In the genomic region with DNA sequence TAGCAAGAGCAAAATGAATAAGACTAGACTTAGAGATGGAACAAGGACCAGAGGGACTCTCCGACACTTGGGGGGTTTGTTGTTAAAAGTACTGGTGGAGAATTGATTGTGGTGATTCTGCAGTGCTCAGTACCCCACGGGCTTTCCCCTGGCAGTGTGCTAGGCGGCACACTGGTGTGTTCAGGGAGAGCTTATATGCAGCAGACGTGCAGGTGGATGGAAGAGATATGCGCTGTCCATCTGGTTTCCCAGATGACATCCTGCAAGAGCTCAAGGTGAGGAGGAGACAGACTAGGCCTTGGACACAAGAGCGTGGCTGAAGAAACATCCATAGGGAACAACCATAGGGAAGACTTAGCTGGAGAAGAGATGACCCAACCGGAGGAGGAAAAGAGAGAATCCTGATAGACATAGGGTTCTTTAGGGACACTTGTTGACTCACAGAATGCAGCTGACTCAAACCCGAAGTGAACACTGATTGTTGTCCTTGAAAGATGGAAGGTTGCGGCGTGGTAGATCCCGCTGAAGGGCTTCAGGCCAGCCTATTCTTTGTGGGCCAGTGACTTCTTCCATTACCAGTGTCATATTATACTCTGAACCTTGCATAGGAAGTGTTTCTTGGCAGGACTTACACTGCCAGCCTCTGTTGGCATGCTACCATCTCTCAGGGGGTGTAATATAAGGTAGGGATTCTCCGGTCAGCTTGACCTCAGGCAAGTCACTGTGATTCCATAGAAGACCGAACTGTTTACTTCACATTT, we compare ENCODE assay signal across 9 mouse cellular contexts. TPM values are rescaled to one million over a fixed set of nuclear protein-coding genes. Genes with fewer than 3 reads are reported as not detected.
A peak's percentile ranks its signal among the peaks of the same experiment; 100 is the strongest.
DNase-seq lines count a peak whose midpoint lies in the region; ATAC-seq and TF ChIP-seq lines count a peak whose summit lies in the region.
"Had no signal": no experiment of that assay in that cellular context is flagged by ENCODE, and none has a peak within 500 bp of the region (broad histone marks: within the 10 kb centered on the region; RNA-seq: fewer than 3 reads in every experiment).

No protein-coding gene starts in this region.

- H3K9ac ChIP-seq in intestine, embryonic 16.5 days (ENCODE audit: low read depth, low read length), result peak overlapping the region; percentile 98
- H3K9ac ChIP-seq in midbrain, embryonic 13.5 days (replicated peaks), result peak overlapping the region; percentile 92

- H3K36me3 ChIP-seq in intestine, embryonic 16.5 days (ENCODE audit: control insufficient read depth, insufficient read depth, low read length), result peaks cover 9% of the 10 kb centered on the region
- H3K36me3 ChIP-seq in midbrain, embryonic 13.5 days, result peaks cover 23% of the 10 kb centered on the region

- H3K4me3 ChIP-seq in gastrocnemius, adult 2 months, result peak overlapping the region; percentile 86
- H3K4me3 ChIP-seq in intestine, embryonic 16.5 days (ENCODE audit: low read length), result peak overlapping the region; percentile 84
- peak overlapping the region; percentile 80 for H3K4me3 ChIP-seq in midbrain, embryonic 13.5 days (replicated peaks)

- peak overlapping the region; percentile 95 for H3K27ac ChIP-seq in gastrocnemius, adult 2 months
- no peak overlapping the region for H3K27ac ChIP-seq in intestine, embryonic 16.5 days (ENCODE audit: low read length)
- peak overlapping the region; percentile 90 for H3K27ac ChIP-seq in midbrain, embryonic 13.5 days

- H3K4me2 ChIP-seq in intestine, embryonic 16.5 days (ENCODE audit: low read depth, low read length), result peak overlapping the region; percentile 85
- peak overlapping the region; percentile 99 for H3K4me2 ChIP-seq in midbrain, embryonic 13.5 days (replicated peaks)

- peaks cover 13% of the 10 kb centered on the region for H3K4me1 ChIP-seq in intestine, embryonic 16.5 days (ENCODE audit: control insufficient read depth, insufficient read depth, low read length)
- H3K4me1 ChIP-seq in midbrain, embryonic 13.5 days (replicated peaks), result peaks cover 27% of the 10 kb centered on the region

- H3K27me3 ChIP-seq in intestine, embryonic 16.5 days (replicated peaks; ENCODE audit: control insufficient read depth, insufficient read depth, low read length), result no peaks in the 10 kb centered on the region
- H3K27me3 ChIP-seq in midbrain, embryonic 13.5 days, result no peaks in the 10 kb centered on the region

- no peak for TF ChIP-seq CTCF in gastrocnemius, adult 2 months (IDR thresholded peaks at IDR 0.05)

- WGBS in intestine, embryonic 16.5 days, result 78% methylated on average over 13 of the region's 13 CpGs
- WGBS in midbrain, embryonic 13.5 days, result 80% methylated on average over 13 of the region's 13 CpGs

- no peak for DNase-seq in gastrocnemius, adult 2 months
- no peak for DNase-seq in gastrocnemius, postnatal 25 days
- peak; percentile 73 for DNase-seq in adrenal gland, adult 2 months
- no peak for DNase-seq in ovary, postnatal 14 days (ENCODE audit: low spot score)
- no peak for DNase-seq in urinary bladder, postnatal 14 days (ENCODE audit: low spot score)

- intact Hi-C loops in gastrocnemius, adult 2 months (cut with DNase I), result loop anchor here (5.0 kb wide), 1 partner anchor 45 kb away; a partner anchor contains a TSS

- ATAC-seq in erythroblast, adult 5-6 weeks (replicated peaks; ENCODE audit: low FRiP score, poor library complexity, severe bottlenecking), result peak; percentile 76
- peak; percentile 26 for ATAC-seq in intestine, embryonic 16.5 days
- peak; percentile 49 for ATAC-seq in midbrain, embryonic 13.5 days

- no peaks in the 10 kb centered on the region for H3K9me3 ChIP-seq in intestine, embryonic 16.5 days (ENCODE audit: control insufficient read depth, low read length)
- no peaks in the 10 kb centered on the region for H3K9me3 ChIP-seq in midbrain, embryonic 13.5 days

RNA-seq across cellular contexts. Expression of a gene that starts 0.9 kb away (rescaled TPM):
- total RNA-seq in gastrocnemius, adult 2 months (2021), result 1,000 to 10,000 TPM in 1 of 2 experiments, 100 to 1,000 TPM in 1; 386 to 1,185 TPM
- 100 to 1,000 TPM; 137 to 627 TPM for total RNA-seq in gastrocnemius, postnatal 25 days (2021)
- 1 to 10 TPM; 1.3 to 1.7 TPM for total RNA-seq in adrenal gland, adult 2 months (2021)
- 0.36 TPM in 1 of 2 replicates, not detected in the other for polyA plus RNA-seq in adrenal gland, adult 2 months (2012; rRNA removed)
- not detected in 2 replicates for total RNA-seq in erythroblast, adult 5-6 weeks (2015; ENCODE audit: low replicate concordance)
- not detected in 2 replicates for total RNA-seq in erythroblast, adult 5-6 weeks (2017; ENCODE audit: low replicate concordance)
- 3.5 and 3.7 TPM in 2 replicates for polyA plus RNA-seq in intestine, embryonic 16.5 days (2015; fragmentation: Nextera tagmentation; extraction: Ambion mirVana)
- polyA plus RNA-seq in midbrain, embryonic 13.5 days (2015; fragmentation: Nextera tagmentation; extraction: Ambion mirVana), result 1.1 and 1.9 TPM in 2 replicates
- total RNA-seq: hematopoietic stem cell, adult 5-6 weeks had no signal

RNA-seq across cellular contexts. Expression of a gene that starts 9.5 kb away (rescaled TPM):
- 10 to 100 TPM; 60.8 to 70.3 TPM for total RNA-seq in gastrocnemius, adult 2 months (2021)
- total RNA-seq in gastrocnemius, postnatal 25 days (2021), result 10 to 100 TPM; 63.7 to 67.7 TPM
- 100 to 1,000 TPM; 249 to 309 TPM for total RNA-seq in adrenal gland, adult 2 months (2021)
- 412 and 462 TPM in 2 replicates for polyA plus RNA-seq in adrenal gland, adult 2 months (2012; rRNA removed)
- total RNA-seq in erythroblast, adult 5-6 weeks (2015; ENCODE audit: low replicate concordance), result 30.2 and 34.1 TPM in 2 replicates
- total RNA-seq in erythroblast, adult 5-6 weeks (2017; ENCODE audit: low replicate concordance), result 19.5 and 21.8 TPM in 2 replicates
- polyA plus RNA-seq in intestine, embryonic 16.5 days (2015; fragmentation: Nextera tagmentation; extraction: Ambion mirVana), result 217 and 228 TPM in 2 replicates
- 354 and 385 TPM in 2 replicates for polyA plus RNA-seq in midbrain, embryonic 13.5 days (2015; fragmentation: Nextera tagmentation; extraction: Ambion mirVana)

RNA-seq across cellular contexts. Expression of a gene that starts 10.4 kb away (rescaled TPM):
- total RNA-seq in gastrocnemius, adult 2 months (2021), result 1 to 10 TPM; 7.0 to 8.3 TPM
- 1 to 10 TPM; 6.0 to 6.1 TPM for total RNA-seq in gastrocnemius, postnatal 25 days (2021)
- 10 to 100 TPM in 1 of 2 experiments, 1 to 10 TPM in 1; 5.2 to 11.2 TPM for total RNA-seq in adrenal gland, adult 2 months (2021)
- 8.7 and 10.9 TPM in 2 replicates for polyA plus RNA-seq in adrenal gland, adult 2 months (2012; rRNA removed)
- not detected in 2 replicates for total RNA-seq in erythroblast, adult 5-6 weeks (2015; ENCODE audit: low replicate concordance)
- not detected in 2 replicates for total RNA-seq in erythroblast, adult 5-6 weeks (2017; ENCODE audit: low replicate concordance)
- 0.51 and 0.67 TPM in 2 replicates for polyA plus RNA-seq in intestine, embryonic 16.5 days (2015; fragmentation: Nextera tagmentation; extraction: Ambion mirVana)
- 0.76 and 0.83 TPM in 2 replicates for polyA plus RNA-seq in midbrain, embryonic 13.5 days (2015; fragmentation: Nextera tagmentation; extraction: Ambion mirVana)

RNA-seq across cellular contexts. Expression of a gene that starts 38.8 kb away (rescaled TPM):
- total RNA-seq in gastrocnemius, adult 2 months (2021), result 10 to 100 TPM; 14.0 to 16.5 TPM
- 10 to 100 TPM; 15.8 to 26.6 TPM for total RNA-seq in gastrocnemius, postnatal 25 days (2021)
- total RNA-seq in adrenal gland, adult 2 months (2021), result 10 to 100 TPM; 55.8 to 67.6 TPM
- 80.5 and 82.1 TPM in 2 replicates for polyA plus RNA-seq in adrenal gland, adult 2 months (2012; rRNA removed)
- not detected in 2 replicates for total RNA-seq in erythroblast, adult 5-6 weeks (2015; ENCODE audit: low replicate concordance)
- total RNA-seq in erythroblast, adult 5-6 weeks (2017; ENCODE audit: low replicate concordance), result 0.70 TPM in 1 of 2 replicates, not detected in the other
- polyA plus RNA-seq in intestine, embryonic 16.5 days (2015; fragmentation: Nextera tagmentation; extraction: Ambion mirVana), result 19.0 and 24.5 TPM in 2 replicates
- 19.8 and 23.2 TPM in 2 replicates for polyA plus RNA-seq in midbrain, embryonic 13.5 days (2015; fragmentation: Nextera tagmentation; extraction: Ambion mirVana)
- total RNA-seq: hematopoietic stem cell, adult 5-6 weeks had no signal

RNA-seq across cellular contexts. Expression of a gene that starts 43.9 kb away (rescaled TPM):
- 1 to 10 TPM; 7.3 to 8.9 TPM for total RNA-seq in gastrocnemius, adult 2 months (2021)
- 1 to 10 TPM; 5.2 to 6.3 TPM for total RNA-seq in gastrocnemius, postnatal 25 days (2021)
- total RNA-seq in adrenal gland, adult 2 months (2021), result 1 to 10 TPM; 6.1 to 7.3 TPM
- polyA plus RNA-seq in adrenal gland, adult 2 months (2012; rRNA removed), result 4.6 and 4.8 TPM in 2 replicates
- 4.8 and 11.5 TPM in 2 replicates for total RNA-seq in erythroblast, adult 5-6 weeks (2015; ENCODE audit: low replicate concordance)
- total RNA-seq in erythroblast, adult 5-6 weeks (2017; ENCODE audit: low replicate concordance), result 2.5 and 4.8 TPM in 2 replicates
- polyA plus RNA-seq in intestine, embryonic 16.5 days (2015; fragmentation: Nextera tagmentation; extraction: Ambion mirVana), result 10.5 and 10.8 TPM in 2 replicates
- polyA plus RNA-seq in midbrain, embryonic 13.5 days (2015; fragmentation: Nextera tagmentation; extraction: Ambion mirVana), result 12.7 and 13.2 TPM in 2 replicates

Comparison
In these comparisons a context has a peak if more than half of its experiments do, and no peak if none do; other contexts are left out.
1. ATAC-seq: peak in every context shown above with its lines; median percentile 76 in erythroblast, adult 5-6 weeks; 49 in midbrain, embryonic 13.5 days; 26 in intestine, embryonic 16.5 days.
2. RNA of a gene that starts 0.9 kb away (total RNA-seq): 386 to 1,185 TPM in gastrocnemius, adult 2 months and 137 to 627 TPM in gastrocnemius, postnatal 25 days; 1.3 to 1.7 TPM in adrenal gland, adult 2 months and not detected in erythroblast, adult 5-6 weeks; every median in the first group is over 10 times any median in the second.
3. RNA of a gene that starts 10.4 kb away (total RNA-seq): 5.2 to 11.2 TPM in adrenal gland, adult 2 months, 7.0 to 8.3 TPM in gastrocnemius, adult 2 months and 6.0 to 6.1 TPM in gastrocnemius, postnatal 25 days; not detected in erythroblast, adult 5-6 weeks; every median in the first group is over 4 times any median in the second.
4. Peak in every context shown above with its lines, with median percentiles within 50 percentile points of each other: H3K4me3 ChIP-seq.